Mouse (Mus musculus) heart, postnatal 14 days (tissue): ENCODE measurements at regions not wholly inside any gene's neighbourhood (a gene's known extent, or its start where the extent isn't known, plus 50 kb on each side); places are given as distances from the start of the nearest gene placed in this dataset.
"Not testable (repeated sequence)": the region's sequence is repeated elsewhere in the genome, so short reads cannot be mapped to it uniquely, and the experiment has no call there.

Experiments
- DNase-seq, 2 experiments: peaks; one replicate each; pipeline ENCODE4 v3.0.0; 2021 to 2022
- intact Hi-C: fragments of 180-260 bp; cut with DNase I; formaldehyde crosslinking; loops from one replicate; pipeline ENCODE4 v1.15.1; 2025

DNA sequence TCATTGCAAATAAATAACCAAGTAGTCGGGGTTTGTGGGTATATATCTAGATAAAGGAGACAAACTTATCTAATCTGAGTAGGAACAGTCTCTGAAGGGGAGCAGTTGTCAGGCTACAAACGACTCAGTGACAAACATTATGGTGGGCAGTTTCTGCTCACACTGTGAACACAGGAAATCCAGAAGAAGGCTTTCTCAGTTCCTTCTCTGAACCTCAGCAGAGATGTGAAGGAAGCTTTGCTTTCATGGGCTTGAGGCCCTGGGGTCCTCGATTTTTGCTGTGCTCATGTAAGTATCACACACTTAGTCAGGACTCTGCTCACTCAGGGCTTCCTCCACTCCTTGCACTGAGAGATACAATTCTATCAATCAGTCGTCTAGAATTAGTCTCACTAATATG, 994.7 kb upstream of the Foxg1 start:
- intact Hi-C loops = no loop called here
- no peak for DNase-seq

DNA sequence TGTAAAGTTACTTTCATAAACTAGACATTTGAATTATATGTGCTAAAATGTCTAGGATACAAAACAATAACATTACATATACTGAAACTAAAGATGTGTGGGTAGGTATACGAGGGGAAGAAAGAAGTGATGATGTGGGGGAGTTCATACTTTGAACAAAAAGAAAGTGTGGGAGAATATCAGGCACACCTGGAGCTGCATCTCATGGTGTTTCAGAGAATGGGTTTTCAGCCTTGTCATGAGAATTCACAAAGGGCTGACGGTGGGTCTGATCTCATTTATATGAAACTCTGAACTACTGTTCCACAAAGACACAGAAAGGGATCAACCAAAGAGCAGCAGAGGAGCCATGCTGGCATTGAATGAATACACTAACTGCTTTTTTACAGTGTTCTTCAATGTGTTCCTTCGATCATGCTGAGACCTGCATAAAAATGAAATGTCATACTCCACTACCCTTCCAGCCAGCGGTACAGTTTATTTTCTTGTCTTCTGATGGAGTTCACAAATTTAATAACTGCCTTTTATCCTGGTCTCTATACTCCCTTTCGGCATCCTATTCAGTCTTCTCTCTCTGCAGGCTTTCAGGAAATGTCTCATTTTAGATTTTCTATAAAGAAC, 994.2 kb upstream of the Foxg1 start:
- DNase-seq = no peak
- intact Hi-C loops = no loop called here

DNA sequence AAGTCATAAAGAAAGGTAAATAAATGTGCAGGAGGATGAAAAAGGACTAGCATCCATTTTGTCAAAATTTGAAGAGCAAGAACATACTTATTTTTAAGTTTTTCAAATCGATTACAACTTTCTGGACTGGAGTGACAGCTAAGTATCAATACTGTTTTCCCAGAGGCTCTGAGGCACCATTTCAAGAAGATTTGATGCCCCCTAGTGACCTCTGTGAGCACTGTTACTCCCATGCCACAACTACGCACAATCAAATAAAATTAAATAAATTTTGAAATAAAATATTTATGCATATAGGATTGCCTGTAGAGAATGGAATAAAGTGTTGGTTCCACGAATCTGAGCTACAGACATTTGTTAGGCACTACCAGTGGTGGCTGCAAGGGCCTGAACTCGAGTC, 991.5 kb upstream of the Foxg1 start:
- intact Hi-C loops = no loop called here

DNA sequence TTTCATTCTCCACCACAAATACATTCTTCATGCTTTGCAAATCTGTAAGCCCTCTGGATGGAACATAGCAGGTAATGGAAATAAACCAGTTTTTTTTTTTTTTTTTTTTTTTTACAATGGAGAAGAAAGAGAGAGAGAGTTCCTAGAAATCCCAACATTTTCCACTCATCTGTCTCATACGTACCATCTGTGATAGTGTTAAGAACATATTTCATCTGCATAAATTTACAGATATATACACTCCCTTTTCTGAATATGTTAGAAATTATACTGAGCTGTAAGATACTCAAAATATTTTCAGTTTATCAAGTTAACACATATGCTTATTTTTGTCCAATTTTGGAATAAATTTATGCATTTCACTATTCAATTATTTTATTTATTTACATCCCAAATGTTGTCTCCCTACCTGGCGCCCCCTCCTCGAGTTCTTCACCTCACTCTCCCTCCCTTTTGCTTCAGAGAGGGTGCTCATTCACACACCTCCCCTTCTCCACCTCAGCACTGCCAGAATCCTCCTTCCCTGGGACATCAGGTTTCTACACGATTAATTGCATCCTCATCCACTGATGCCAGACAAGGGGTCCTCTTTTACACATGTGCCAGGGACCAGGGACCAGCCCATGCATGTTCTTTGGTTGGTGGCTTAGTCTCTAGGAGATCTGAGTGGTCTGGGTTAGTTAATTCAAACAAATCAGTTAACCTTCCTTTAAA, 943.0 kb upstream of the Foxg1 start:
- intact Hi-C loops = no loop called here
- DNase-seq = no peak

More for the DNA sequence above, 991.5 kb upstream of the Foxg1 start:
- DNase-seq = no peak

DNA sequence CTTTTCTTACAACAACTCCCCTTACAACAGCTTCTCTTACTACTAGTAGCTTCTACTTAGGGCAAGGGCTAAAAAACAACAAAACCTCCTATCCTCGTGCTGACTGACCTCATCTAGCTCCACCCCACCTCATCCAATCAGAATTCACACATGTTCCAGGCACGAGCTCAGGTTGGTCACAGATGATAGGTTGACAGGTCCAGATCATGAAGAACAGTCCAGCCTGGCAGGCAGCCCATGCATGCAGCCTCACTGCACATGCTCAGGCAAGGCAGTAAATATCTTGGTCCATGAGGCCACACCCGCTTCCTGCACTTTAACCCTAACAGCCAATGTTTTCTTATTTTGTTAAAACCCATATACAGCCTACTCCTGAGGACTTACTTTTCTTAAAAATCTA, 933.7 kb upstream of the Foxg1 start:
- DNase-seq, intact Hi-C loops: not testable (repeated sequence)

DNA sequence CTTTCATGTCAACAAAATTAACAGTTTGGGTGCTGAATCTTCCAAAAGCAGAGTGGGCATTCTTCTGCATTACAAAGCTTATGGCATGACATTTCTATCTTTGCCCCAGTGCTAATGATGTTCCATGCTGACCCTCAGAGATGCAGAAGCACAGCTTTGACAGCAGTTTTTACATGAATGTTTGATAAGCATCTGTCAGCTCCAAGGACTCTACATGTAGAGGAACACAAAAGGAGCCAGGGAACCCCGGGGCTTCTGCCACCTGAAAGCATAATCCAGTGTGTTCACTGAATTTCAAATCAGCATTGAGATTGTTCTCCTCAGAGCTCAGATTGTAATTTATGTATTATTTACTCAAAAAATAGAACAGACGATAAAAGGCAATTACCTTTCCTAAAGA, 920.1 kb upstream of the Foxg1 start:
- intact Hi-C loops = no loop called here

DNA sequence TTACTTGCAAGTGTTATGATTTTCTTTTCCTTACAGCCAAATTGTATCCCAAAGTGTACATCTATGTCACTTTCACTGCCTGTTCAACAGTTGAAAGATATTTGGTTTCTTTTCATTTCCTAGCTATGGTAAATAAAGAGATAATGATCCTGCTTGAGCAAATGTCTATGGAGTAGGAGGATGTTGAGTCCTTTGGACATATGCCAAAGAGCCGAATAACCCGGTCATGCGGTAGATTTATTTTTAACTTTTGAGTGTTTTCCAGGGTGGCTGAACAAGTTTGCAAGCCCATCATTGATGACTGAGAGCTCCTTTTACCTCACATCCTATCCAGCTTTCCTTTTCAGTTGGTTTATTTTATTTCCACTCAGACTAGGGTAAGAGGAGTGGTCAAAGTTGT, 881.7 kb upstream of the Foxg1 start:
- intact Hi-C loops = no loop called here

More for the DNA sequence above, 920.1 kb upstream of the Foxg1 start:
- DNase-seq = no peak

DNA sequence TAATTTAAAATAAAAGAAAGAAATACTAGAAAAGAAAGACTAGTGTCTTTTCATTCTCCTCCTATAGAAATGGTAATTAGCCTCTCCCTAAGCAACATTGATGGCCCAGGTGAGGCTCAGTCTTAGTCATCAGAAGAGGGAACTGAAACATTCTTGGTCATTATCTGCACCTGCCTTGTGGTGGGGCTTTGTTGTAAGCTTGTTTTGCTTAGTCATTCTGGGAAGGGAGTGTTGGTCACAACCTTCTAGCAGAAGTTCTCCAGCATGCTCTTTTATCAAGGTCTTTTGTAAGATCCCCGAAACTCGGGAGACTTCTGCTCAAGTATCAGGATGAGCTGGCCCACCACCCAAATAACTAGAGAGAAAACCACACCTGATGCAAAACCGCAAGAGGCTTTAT, 870.9 kb upstream of the Foxg1 start:
- intact Hi-C loops = no loop called here
- no peak for DNase-seq

More for the DNA sequence above, 881.7 kb upstream of the Foxg1 start:
- no peak for DNase-seq

DNA sequence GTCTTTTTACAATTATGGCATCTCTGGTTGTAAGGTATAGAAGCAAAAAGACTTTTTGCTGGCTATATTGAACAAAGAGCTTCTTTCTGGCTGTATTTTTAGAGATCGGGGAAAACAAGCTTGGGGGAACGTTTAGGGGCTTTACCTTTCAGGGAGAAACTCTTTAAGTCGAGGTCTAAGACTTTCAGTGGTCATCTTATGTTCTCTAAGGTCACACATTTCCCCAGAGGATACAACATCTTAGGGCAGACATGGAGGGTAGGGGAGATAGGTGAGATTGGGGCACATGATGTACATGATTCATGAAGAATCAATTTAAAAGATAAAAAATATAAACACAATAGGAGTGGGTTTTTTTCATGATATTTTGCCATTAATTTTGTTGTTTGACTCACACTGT, 870.2 kb upstream of the Foxg1 start:
- intact Hi-C loops = no loop called here
- DNase-seq = no peak

DNA sequence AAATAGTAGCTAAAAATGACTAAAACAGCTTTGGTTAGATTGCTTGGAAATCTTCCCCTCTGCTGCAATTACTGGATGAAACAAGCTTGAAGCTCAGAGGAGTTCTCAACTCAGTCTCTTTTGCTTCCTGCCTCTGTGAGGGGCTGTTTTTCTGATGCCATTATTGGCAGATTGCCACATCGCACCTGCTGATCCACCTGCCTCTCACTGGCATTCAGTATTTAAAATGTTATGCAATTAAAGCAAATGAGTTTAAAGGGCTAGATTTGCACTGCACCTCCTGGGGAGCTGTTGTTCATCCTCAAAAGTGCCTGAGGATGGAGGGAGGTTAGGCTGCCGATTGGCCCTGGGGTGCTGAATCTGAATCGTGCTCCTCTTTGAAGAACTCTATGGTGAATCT, 860.5 kb upstream of the Foxg1 start:
- intact Hi-C loops = no loop called here
- no peak for DNase-seq

DNA sequence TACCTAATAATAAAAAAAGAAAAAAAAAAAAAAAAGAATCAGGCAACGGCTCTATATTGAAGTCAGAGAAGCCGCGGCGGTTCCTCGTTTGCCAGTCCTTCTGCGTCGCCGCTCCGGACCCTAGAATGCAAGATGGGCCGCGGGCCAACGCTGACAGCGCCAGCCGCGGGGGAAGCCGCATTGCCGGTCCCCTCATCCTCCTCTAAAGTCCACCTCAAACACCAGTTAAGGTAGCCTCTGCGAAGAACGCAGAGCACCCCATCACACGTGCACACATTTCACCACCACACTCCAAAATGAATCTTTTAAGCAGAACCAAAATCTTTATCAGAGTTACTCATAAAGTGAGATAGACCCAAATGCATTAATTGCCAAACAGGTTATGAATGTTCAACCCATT, 822.8 kb upstream of the Foxg1 start:
- intact Hi-C loops = not testable (repeated sequence)

DNA sequence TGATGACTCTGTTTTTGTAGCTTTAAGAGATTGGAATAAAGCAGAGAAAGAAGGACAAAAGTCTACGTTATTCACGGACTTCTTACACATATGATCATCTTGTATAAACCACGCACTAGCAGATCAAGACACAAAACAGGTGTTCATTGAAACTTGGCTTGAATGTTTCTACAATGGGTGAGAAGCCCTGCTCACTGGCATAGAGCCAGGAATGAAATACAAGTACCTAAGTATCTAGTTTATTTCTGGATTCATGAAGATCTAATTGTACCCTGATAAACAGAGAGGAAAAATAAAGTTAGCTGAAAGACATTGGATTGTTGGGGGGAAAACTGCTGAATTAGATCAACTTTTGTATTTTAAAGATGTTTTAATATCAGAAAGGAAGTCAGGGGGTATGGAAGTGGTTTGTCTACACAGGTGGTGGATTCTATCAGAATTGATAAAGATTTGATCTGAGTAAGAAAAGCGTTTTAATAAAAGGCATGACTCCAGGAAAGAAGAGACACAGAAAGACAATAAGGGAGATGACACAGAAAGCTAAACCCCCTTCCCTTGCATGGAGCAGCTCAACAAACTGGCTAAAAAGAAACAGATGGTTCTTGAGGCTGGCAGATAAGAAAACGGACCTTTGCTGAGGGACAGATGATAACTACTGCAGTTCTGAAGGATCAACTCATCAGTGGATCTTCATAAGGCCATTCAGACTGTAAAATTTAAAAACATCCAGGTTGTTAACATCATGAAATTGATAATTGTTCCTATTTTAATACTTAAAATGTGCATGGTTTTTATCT, 777.9 kb upstream of the Foxg1 start:
- intact Hi-C loops = no loop called here
- DNase-seq = no peak

More for the DNA sequence above, 822.8 kb upstream of the Foxg1 start:
- DNase-seq = peak; percentile 2 to 5

DNA sequence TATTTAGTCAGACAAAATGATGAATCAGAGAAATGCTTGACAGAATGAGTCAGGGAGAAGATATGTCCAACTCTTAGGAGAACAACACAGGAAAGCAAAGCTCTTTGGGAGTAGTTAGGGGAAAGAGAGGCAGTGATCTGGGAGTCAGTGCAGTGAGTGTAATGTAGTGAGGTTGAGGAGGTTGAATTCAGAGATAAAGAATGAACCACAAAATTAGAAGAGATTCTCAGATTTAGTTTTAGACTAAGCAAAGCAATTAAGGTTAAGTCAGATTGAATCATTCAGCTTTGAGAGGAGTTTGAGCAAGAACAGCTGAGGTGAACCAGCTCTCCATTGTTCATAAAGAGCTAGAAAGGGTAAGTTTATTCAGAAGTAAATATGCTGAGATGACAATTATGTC, 777.0 kb upstream of the Foxg1 start:
- intact Hi-C loops = no loop called here

DNA sequence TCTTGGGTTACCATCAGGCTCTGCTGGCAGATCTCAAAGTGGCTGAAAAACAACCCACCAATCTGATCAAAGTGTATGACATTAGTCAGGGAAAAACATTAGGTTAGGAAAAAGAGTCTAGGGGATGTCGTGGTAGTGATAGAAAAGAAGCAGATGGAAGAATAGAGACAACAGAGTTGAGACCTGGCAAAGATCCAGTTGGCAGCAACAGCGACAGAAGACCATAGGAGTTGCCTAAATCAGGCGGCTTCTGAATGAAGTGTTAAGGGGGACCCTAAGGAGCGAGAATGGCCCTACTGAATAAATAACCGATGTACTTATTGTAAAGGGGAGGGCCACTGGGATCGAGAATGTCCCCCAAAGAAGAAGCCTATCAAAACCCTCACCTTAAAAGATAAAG, 773.1 kb upstream of the Foxg1 start:
- intact Hi-C loops = no loop called here

More for the DNA sequence above, 777.0 kb upstream of the Foxg1 start:
- DNase-seq = no peak

DNA sequence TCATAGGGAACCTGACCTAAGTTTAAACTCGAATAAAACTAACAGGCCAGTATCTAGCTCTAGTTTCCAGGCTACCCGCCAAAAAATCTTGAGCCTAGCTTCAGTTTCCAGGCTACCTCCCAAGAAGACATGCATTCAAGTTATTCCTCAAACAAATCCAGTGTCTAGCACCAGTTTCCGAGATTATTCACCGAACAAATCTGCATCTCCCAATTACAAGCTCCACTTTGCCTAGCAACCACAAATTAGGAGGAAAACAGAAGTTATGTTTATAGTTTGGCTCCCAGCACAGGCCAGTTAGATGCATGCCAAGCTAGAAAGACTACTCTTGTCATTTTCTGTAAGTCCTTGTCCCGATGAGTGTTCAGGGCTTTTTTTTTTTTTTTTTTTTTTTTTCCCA, 770.4 kb upstream of the Foxg1 start:
- no peak for DNase-seq
- intact Hi-C loops = no loop called here

More for the DNA sequence above, 773.1 kb upstream of the Foxg1 start:
- DNase-seq = no peak

DNA sequence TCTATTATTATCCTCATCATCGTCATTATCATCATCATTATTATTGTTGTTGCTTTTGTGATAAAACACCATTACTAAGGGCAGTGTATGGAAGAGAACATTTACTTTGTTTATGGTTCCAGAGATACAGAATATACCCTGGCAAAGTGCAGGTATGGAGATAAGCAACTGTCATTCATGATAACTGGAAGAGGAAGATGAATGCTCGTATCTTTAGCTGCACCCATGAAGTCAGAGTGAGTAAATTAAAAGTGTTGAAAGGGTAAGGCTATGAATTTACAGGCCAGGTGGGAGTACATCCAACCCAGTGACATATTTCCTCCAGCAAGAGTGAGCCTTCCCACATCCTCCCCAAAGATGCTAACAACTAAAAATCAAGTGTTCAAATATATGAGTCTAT, 766.1 kb upstream of the Foxg1 start:
- intact Hi-C loops = no loop called here
- no peak for DNase-seq

DNA sequence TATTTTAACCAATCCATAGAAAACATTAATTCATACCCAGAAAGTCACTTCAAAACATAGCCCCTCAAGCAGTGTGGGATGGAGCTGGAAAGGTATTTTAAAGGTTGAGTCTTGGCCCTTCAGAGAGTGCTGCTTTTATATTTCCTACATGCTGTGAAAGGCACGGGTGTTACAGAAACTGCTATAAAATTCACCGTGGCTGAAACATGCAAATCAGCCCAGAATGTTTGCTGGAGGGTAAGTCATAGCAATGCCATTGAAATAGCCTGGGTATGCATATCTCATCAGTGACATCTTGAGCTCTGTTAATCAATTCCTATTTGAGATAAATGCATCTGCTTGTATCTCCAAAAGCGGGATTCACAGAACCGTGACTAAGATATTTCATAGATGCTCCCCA, 748.9 kb upstream of the Foxg1 start:
- DNase-seq = no peak
- intact Hi-C loops = no loop called here

DNA sequence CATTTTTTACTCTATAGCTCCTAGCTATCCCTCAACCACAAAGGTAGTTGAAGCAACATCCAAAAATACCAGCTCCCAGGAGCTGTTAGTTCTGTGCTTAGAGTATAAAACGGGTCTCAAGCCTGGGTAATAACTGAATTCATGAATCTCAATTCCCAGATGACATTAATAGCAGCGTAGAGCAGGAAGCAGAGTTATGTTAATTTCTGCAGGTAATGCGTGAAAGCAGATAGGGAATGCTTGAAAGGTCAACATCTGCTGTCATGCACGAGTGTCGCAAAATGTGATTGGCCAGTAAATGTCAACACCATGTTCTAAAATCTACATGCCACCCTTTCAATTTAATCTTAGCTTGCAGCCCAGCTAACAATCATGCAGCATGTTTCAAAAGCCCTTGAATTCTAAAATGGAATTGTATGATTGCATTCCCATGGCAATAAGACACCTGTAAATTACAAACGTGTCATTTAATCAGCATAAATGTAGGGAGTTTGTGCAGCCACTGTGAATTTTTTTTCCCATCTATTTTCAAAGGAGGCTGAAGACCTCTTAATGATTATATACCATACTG, 747.7 kb upstream of the Foxg1 start:
- DNase-seq = no peak
- intact Hi-C loops = no loop called here

DNA sequence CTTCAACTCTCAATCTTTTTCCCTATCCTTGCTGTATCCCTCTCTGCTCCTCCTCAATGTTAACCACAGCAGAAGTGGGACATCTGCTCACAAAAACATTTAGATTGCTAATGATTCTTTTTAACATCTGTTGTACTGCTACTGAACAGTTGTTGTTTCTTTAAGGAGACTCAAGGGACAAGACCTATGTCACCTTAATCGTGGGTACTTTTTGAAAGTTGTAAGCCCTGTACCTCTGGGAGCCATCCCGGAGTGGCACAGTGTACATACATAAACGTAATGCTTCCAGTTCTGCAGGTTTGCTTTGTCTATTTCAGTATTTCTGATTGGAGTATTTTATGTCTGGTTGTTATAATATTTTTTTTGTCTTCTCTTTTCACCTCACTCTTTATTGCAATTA, 740.5 kb upstream of the Foxg1 start:
- intact Hi-C loops = no loop called here
- DNase-seq = no peak

DNA sequence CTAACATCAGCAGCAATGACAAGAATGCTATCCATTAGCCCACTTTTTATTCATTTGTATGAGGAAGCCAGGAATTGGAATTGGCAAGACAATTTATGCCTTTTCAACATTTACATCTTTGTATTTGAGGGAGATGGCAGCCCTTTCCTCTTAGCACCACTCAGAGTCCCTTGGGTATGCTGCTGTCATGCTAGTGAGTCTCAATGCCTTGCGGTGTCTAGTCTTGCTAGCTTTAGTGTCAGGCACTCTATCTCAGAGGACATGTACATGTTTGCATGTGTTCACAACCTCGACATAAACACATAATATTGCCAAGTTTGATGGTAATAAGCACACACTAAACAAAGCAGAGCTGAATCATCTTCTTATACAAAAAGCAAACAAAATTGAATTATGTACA, 737.3 kb upstream of the Foxg1 start:
- DNase-seq = no peak

DNA sequence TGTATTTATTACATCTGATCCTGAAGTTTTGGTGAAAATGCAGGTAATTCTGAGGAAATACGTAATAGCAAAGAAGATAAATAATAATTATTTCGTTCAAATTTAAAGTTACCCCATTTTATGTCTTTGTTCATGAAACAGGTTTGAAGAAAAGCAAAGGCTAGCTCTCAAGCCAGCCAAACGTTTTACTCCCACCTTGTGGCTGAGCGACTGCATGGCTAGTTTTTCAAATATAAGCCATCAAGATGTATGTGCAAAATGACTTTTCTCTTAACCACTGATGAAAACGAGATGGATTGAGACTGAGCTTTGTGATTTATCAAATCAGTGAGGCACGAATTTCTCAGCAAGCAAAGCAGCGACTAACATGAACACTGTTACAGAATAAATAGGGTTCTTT, 736.5 kb upstream of the Foxg1 start:
- intact Hi-C loops = no loop called here
- DNase-seq = no peak

More for the DNA sequence above, 737.3 kb upstream of the Foxg1 start:
- intact Hi-C loops = no loop called here
